Mouse (Mus musculus): ENCODE data around the gene Taf10. TPM values are rescaled to one million over a fixed set of nuclear protein-coding genes. Genes with fewer than 3 reads are reported as not detected.

Taf10 gene
- polyA plus RNA-seq (2012; rRNA removed): 543 and 600 TPM in 2 replicates

DNA sequence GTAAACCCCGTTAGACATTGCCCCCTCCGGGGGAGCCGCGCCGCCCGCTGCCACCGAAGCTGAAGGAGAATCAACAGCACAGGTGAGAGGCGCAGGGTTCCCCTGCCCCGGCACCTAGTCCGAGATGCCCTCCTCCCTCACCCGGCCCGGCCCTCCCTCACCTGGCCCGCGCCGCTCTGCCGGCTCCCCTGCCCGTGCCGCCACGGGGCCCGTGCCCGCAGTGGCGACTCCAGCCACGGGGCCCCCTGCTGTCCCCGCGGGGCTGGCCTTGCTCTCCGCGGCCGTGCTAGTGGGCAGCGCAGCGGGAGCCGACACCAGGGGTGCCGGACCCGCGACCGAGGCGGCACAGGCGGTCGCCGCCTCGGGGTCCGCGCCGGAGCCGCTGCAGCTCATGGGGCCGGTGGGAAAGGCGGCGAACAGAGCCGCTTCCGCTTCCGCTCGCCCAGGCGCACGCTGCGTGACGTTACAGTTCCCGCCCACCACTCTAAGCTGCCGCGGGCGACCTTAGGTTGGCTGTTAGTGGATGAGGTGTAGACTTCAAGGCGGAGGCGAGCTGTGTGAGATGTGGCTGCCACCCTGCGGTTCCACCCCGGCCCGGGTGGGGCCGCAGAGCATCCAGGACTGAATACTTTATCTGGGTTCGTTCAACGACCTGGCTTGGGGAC is at the start of gene Taf10:
Gene Taf10, minus strand, starts transcription at position 436 of the 665 bp plus-strand sequence.

DNA sequence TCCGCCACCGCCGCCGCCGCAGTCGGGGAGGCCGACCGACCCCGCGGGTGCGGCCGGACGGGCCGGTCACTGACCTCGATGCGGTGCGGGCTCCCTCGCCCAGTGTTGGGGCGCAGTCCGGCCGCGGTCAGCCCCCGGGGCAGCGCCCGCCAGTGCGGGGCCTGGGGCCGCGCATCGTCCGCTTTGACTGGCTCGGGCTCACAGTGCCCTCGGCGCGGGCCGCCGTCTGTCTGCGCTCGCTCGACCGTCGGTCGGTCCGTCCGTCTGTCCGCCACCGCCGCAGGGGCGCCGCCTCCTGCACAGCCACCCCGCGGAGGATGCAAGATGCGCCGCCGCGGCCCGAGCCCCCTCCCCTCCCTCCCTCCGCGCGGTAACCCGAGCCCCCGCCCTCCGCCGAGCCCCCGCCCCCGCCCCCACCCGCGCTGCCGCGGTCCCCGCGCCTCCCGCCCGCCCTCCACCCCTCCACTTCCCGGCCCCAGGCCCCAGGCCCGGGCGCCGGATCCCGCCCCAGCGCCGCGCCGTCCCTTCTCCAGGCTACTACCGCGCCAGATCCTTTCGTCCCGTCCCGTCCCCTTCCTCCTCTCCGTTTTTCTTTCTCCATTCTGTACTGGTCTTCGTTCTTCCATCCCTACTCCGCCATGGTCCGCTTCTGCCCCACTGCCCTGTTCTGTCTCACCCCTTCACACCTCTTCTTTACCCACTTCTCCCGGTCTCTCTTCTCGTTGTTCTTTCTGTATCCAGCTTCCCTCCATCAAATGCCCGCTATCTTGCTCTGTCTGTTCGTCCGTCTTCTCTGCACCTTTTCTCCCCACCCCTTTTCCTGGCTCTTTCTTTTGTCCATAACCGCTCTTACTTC is 43.4 kb upstream of the Taf10 start, which contains the start of gene Dchs1:
Gene Dchs1, minus strand, starts transcription at position 370 of the 856 bp plus-strand sequence.

DNA sequence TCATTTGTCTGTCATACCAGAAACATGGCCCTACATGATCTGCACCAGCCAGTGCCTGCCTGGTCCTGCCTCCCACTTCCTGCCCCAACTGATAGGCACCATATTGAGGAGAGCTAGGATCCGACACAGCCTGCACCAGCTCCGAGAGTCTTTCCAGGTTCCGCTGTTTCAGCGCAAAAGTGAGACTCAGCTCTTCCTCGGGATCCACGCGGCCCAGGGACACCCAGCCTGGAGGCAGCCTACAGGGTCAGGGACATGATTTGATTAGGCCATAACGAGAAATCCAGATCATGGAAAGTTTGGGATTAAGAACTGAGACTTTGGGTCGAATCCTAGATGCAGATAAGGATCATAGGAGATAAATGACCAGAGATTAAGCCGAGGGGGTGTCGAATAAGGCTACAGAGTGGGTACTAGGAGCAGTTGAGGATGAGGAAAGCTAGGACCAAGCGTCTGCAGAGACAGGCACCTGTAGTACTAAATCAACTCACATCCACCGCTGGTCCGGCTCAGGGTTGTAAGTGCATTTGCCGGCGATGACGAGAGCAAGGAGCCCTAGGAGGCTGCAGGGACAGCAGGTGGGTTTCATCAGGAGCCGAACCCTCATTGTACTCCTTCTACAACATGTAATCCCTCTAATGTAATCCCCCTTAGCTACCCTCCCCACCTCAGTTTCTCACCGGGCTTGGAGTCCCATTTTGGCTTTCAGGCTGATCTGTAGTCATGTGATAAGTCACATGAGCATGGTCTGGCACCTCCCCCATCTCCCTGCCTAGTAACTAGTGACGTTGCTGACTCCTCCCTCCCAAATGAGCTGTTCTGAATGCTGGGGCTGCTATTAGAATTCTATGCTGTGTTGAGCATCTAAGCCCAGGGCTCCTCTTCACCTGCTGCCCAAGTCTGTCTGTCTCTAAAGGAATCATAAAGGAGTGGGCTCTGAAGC is 7.6 kb upstream of the Taf10 start, which contains the start of gene Tpp1:
Gene Tpp1, minus strand, starts transcription at position 745 of the 943 bp plus-strand sequence.

DNA sequence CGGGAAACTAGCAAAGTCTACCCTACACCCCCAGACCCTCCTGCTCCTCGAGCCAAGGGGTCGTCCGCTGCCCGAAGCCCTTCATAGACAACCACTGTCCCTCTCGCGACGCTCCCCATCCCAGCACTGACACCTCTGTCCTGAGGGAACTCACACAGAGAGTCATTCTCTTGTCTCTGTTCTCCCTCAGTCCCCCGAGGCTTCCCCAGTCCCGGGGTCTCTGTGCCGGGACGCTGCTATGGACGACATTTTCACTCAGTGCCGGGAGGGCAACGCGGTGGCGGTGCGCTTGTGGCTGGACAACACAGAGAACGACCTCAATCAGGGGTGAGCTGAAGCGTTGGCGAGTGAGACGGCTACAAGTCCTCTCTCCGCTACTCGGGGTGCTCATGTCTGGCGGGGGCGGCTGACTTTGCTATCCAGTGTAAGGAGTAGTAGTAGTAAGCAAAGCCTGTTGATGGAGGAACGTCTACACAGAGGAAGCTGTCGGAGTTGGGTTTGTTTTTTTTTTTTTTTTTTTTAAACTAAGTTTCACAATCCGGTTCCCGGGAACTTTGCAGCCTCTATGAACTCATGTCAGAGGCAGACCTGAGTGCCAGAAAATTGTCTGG is 7.1 kb downstream of the Taf10 start, which contains the start of gene Rrp8:
Gene Rrp8, minus strand, starts transcription at position 475 of the 611 bp plus-strand sequence.

DNA sequence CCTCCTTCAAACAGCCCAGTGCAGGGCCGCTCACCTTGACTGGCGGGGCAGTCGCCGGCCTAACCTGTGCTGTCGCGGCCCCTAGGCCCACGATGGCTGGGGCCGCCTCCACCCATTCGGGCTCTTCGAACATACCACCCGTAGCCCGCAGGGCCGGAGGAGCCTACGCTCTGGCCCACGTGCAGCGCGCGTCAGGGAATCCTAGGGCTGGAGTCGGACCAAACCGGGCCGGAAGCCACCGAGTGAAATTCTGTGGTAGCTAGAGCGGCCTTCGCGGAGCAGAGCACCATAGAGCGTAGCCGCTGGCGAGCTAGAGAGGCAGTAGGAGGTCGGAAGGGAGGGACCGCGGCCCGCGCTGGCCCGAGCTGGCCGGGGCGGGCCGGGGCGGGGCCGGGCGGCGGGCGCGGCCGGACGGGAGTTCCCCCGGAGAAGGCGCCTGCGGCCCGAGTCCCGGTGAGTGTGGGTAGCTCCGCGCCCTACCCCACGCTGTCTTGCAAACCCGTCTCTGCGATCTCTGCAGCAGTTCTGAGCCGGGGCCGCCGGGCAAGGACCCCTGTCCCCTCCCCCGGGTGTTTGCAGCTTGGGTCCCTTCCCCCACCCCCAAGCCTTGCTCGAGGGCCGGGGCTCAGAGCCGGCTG is 7.8 kb downstream of the Taf10 start, which contains the start of gene Ilk:
Gene Ilk, plus strand, starts transcription at position 329 of the 638 bp plus-strand sequence.

Other genes with a start within 250 kb of the Taf10 start
- gene Smpd1, start 190.0 kb downstream of the Taf10 start, polyA plus RNA-seq (2012; rRNA removed): 39.8 and 40.7 TPM in 2 replicates
- 37.5 and 52.7 TPM in 2 replicates for gene Apbb1, start 162.7 kb downstream of the Taf10 start, polyA plus RNA-seq (2012; rRNA removed)
- gene Hpx, start 144.2 kb downstream of the Taf10 start, polyA plus RNA-seq (2012; rRNA removed): 0.28 TPM in 2 replicates
- 51.4 and 51.6 TPM in 2 replicates for gene Trim3, start 110.8 kb downstream of the Taf10 start, polyA plus RNA-seq (2012; rRNA removed)
- 110 and 132 TPM in 2 replicates for gene Timm10b, start 104.3 kb downstream of the Taf10 start, polyA plus RNA-seq (2012; rRNA removed)
- gene Arfip2, start 103.9 kb downstream of the Taf10 start, polyA plus RNA-seq (2012; rRNA removed): 91.2 and 95.5 TPM in 2 replicates
- 277 and 469 TPM in 2 replicates for gene Gm45799, start 103.8 kb downstream of the Taf10 start, polyA plus RNA-seq (2012; rRNA removed)
- 0.83 and 0.94 TPM in 2 replicates for gene Dnhd1, start 93.5 kb downstream of the Taf10 start, polyA plus RNA-seq (2012; rRNA removed)
- gene Ilk, start 7.8 kb downstream of the Taf10 start, polyA plus RNA-seq (2012; rRNA removed): 93.8 and 95.7 TPM in 2 replicates
- gene Rrp8, start 7.0 kb downstream of the Taf10 start, polyA plus RNA-seq (2012; rRNA removed): 4.6 and 5.1 TPM in 2 replicates
- gene Tpp1, start 7.9 kb upstream of the Taf10 start, polyA plus RNA-seq (2012; rRNA removed): 95.9 and 96.3 TPM in 2 replicates
- 8.9 and 9.0 TPM in 2 replicates for gene Dchs1, start 43.3 kb upstream of the Taf10 start, polyA plus RNA-seq (2012; rRNA removed)
- 198 and 232 TPM in 2 replicates for gene Mrpl17, start 66.7 kb upstream of the Taf10 start, polyA plus RNA-seq (2012; rRNA removed)
- 0.15 and 0.38 TPM in 2 replicates for gene Gm4070, start 209.6 kb upstream of the Taf10 start, polyA plus RNA-seq (2012; rRNA removed)